Mouse (Mus musculus) liver, postnatal 0 days (tissue): ENCODE results near the gene Uvrag.

Experiments
- CTCF ChIP-seq: sonication (generic); IDR thresholded peaks from 2 replicates; pipeline ENCODE4 v1.5.1; 2016; ENCODE audit warnings: antibody characterized with exemption, low read depth
- EP300 ChIP-seq: IDR thresholded peaks from 2 replicates; pipeline ENCODE4 v1.6.1; 2016; ENCODE audit warnings: antibody characterized with exemption, low read depth, mild to moderate bottlenecking

GRCm38 (mm10) chr7:98928336-98929025, 212.5 kb downstream of the Uvrag start:
- no peak for TF ChIP-seq EP300
- no peak for TF ChIP-seq CTCF
